Mouse (Mus musculus): Measurements from ENCODE around the gene Tacr1. TPM values are rescaled to one million over a fixed set of nuclear protein-coding genes. Genes with fewer than 3 reads are reported as not detected.

The Tacr1 gene
- total RNA-seq, 4 experiments from 2014 or later = not detected

GRCm38 (mm10) chr6:82525107-82525867 is 123.2 kb downstream of the Tacr1 start:
- DNase-seq (ENCODE audit: low spot score in 2 of 2) = no peak

GRCm38 (mm10) chr6:82528631-82529030 is 126.5 kb downstream of the Tacr1 start:
- DNase-seq (ENCODE audit: low spot score in 2 of 2) = no peak

GRCm38 (mm10) chr6:82536641-82537040 is 134.5 kb downstream of the Tacr1 start:
- no peak for DNase-seq (ENCODE audit: low spot score in 2 of 2)

- DNase-seq (ENCODE audit: low spot score in 2 of 2) = no peak
These were observed 147.1 kb downstream of the Tacr1 start for GRCm38 (mm10) chr6:82549270-82549669.

GRCm38 (mm10) chr6:82575445-82575844 is 173.3 kb downstream of the Tacr1 start:
- no peak for DNase-seq (ENCODE audit: low spot score in 2 of 2)

GRCm38 (mm10) chr6:82585396-82585795 is 183.3 kb downstream of the Tacr1 start:
- no peak for DNase-seq (ENCODE audit: low spot score in 2 of 2)

GRCm38 (mm10) chr6:82589387-82589786 is 187.3 kb downstream of the Tacr1 start:
- no peak for DNase-seq (ENCODE audit: low spot score in 2 of 2)

- DNase-seq (ENCODE audit: low spot score in 2 of 2) = no peak
These were observed 193.4 kb downstream of the Tacr1 start for GRCm38 (mm10) chr6:82595461-82596090.

- DNase-seq (ENCODE audit: low spot score in 2 of 2) = no peak
These were observed 201.1 kb downstream of the Tacr1 start for GRCm38 (mm10) chr6:82603228-82603627.

- no peak for DNase-seq (ENCODE audit: low spot score in 2 of 2)
These were observed 201.5 kb downstream of the Tacr1 start for GRCm38 (mm10) chr6:82603665-82604064.

- DNase-seq (ENCODE audit: low spot score in 2 of 2) = no peak
These were observed 202.7 kb downstream of the Tacr1 start for GRCm38 (mm10) chr6:82604791-82605190.

GRCm38 (mm10) chr6:82608756-82609155 is 206.6 kb downstream of the Tacr1 start:
- DNase-seq (ENCODE audit: low spot score in 2 of 2) = no peak

- DNase-seq (ENCODE audit: low spot score in 2 of 2) = no peak
These were observed 207.3 kb downstream of the Tacr1 start for GRCm38 (mm10) chr6:82609339-82609926.

Data from gastrocnemius, adult 8-10 months (tissue).